Mouse (Mus musculus) megakaryocyte, embryonic 14.5 days (primary cell): Measurements from ENCODE around the gene Ism1.

ENCODE experiments used
- FLI1 ChIP-seq: IDR thresholded peaks from 2 replicates; pipeline ENCODE4 v1.6.1; 2012; ENCODE audit warnings: low read length, inconsistent platforms, mixed read lengths
- GATA1 ChIP-seq: IDR thresholded peaks from 3 replicates; pipeline ENCODE4 v1.6.1; 2012; ENCODE audit warnings: mixed read lengths, low read length, inconsistent platforms, borderline replicate concordance

DNA sequence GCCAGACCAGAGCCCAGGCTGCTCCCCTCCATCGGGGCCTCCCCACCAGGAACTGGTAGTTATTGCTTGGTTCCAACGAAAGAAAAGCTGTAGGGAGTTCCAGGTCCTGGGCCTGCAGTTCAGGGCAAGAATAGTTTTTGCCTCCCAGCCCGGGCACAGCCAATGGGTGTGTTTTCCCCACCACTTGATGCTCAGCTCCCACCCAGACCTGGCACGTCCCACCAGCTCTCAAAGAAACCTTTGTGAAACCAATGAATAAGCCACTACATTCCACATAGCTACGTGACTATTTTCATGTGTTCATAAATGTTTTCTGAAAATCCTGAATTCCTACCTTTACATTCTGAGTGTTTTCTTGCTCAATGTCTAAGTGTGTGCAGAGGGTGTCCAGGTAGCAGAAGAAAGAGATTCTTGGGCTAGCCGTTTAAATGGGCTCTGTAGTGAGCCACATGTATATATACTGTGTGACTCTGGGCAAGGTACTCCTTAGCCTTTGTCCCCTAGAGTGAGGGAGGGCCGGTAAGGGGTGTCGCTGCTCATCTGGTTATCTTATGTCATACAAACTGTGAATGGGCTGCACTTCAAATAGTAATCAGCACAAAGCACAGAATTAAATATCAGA, 97.1 kb downstream of the Ism1 start:
- TF ChIP-seq GATA1, result no peak
- TF ChIP-seq FLI1, result no peak
